Mouse (Mus musculus): ENCODE measurements around the gene Dnase1l1.

The Dnase1l1 gene

GRCm38 (mm10) chrX:74281732-74282394, at the start of gene Dnase1l1, which contains the start of gene Taz:
Gene Dnase1l1, minus strand, starts transcription at chrX:74282337.
Gene Taz, plus strand, starts transcription at chrX:74281912.
- peak; percentile 67 for DNase-seq (ENCODE audit: low read depth)

- DNase-seq (ENCODE audit: low read depth): no peak
Measured at GRCm38 (mm10) chrX:74330166-74330930, 48.2 kb upstream of the Dnase1l1 start.

GRCm38 (mm10) chrX:74329215-74329671, 47.1 kb upstream of the Dnase1l1 start:
- peak; percentile 17 for DNase-seq (ENCODE audit: low read depth)

DNA sequence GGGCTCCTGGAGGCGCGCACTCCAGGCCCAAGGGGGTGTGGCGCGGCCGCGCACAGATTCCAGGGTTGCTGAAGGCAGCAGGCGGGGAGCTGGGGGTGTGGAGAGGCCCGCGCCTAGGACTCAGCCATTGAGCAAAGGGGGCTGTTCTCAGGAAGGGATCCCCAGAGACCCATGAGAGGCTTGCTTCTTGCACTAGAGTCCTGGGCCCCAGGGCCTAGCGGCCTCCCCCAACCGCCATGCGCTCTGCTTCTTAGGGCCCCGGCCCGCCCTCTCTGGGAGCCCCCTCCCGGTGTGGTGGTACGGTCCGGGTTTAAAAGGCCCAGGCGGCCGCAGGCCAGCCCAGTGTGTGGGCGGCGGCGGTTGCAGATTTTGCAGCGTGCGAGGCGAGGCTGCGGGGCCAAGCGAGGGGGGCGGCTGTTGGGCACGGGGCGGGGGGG, 46.6 kb upstream of the Dnase1l1 start, which contains the start of gene Plxna3:
Gene Plxna3 (plus strand): TSS at position 342 of the 437 bp plus-strand sequence.
- peak; percentile 68 for DNase-seq (ENCODE audit: low read depth)

- DNase-seq (ENCODE audit: low read depth): peak; percentile 91
Measured at GRCm38 (mm10) chrX:74312540-74313464, 30.7 kb upstream of the Dnase1l1 start, which contains the start of gene Fam50a. Gene Fam50a, plus strand, starts transcription at chrX:74313033.

DNA sequence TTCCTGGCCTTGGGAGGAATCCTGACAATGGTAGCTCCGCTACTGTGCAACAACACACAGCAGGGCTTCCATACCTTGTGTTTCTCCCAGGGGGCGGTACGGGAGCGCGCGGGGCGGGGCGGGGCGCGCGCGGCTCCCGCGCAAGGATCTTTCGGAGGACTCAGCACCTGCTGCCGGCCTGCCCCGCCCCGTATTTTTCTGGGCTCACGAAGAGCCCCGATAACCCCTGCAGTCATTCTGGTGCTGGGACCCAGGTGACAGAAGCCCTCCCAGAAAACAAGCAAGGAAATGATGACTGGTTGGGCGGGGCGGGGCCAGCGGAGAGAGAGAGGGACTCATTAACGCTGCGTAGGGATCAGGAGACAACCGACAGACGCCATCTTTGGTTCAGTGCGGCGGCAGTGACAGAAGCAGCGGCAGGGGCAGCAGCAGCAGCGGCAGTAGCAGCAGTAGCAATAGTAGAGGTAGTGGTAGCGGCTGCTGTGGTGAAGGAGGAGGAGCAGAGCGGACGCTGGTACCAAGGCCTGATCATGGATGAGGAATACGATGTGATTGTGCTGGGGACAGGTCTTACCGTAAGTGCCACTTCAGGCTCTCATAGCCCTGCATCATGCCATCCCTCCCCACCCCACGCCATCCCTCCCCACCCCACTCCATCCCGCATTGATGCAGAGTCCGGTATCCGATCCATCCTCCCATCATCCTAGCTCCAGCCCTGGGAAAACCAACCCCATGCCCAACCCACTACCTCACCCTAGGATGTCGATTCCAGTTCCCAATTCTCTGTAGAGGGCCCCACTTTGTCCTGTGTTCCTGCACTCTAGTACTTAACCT, 22.9 kb upstream of the Dnase1l1 start, which contains the start of gene Gdi1:
Gene Gdi1 (plus strand): TSS at position 132 of the 834 bp plus-strand sequence.
- DNase-seq (ENCODE audit: low read depth): peak; percentile 91

DNA sequence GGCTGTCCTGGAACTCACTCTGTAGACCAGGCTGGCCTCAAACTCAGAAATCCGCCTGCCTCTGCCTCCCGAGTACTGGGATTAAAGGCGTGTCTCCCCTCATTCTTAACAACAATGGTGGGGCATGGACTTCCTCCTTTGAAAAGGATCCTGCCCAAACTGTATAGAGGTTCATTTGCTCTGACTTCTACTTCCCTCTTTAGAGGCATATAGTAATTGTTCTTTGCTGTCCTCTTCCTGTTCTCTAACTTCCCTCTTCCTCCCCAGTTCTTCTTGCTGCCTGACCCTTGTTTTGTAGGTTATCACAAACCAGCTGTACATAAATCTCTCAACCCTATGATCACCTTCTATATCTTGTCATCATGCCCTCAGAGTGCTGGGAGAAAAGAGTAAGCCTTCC, 17.6 kb upstream of the Dnase1l1 start:
- DNase-seq (ENCODE audit: low read depth): no peak

- no peak for DNase-seq (ENCODE audit: low read depth)
Measured at GRCm38 (mm10) chrX:74298348-74298747, 16.2 kb upstream of the Dnase1l1 start.

DNA sequence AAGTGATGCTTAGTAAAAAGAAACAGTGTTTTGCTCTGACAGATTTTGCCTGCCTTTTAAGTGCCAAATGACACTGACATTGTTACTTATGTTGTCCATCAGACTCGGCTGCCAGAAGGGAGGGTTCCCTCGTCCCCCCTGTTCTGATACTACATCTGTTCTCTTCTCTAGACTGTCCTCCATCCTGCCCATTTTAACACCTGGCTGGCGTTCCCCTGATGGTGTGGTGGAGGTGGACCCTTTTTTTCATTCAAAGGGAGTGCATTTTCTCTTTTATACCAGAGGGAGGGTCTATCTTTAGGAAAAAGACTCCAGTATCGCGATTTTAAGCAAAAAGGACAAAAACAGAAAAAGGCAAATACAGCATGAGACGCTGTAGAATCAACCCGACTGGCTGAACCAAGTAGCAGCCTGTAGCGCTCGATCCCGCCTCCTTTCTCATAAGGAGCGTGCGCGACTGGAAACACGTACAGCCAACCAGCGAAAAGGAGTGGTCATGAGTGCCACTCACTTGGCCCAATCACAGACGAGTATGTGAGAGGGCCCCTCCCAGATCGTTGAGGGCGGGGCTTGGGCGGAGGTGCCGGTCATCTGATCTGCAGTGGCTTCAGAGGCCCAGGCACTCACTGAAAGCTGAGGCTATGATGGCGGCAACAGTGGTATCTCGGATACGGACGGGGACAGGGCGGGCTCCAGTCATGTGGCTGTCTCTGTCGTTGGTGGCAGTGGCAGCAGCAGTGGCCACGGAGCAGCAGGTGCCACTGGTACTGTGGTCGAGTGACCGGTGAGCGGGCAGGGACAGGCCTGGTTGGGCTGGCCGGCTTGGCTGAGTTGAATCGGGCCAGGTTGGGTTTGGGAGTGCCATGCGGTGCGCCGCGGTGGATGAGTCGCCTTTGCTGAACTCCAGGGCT, 14.7 kb upstream of the Dnase1l1 start, which contains the start of gene Atp6ap1:
Gene Atp6ap1 (plus strand): TSS at position 560 of the 911 bp plus-strand sequence.
- DNase-seq (ENCODE audit: low read depth): peak; percentile 94

- DNase-seq (ENCODE audit: low read depth): no peak
Measured at GRCm38 (mm10) chrX:74293431-74293830, 11.3 kb upstream of the Dnase1l1 start.

GRCm38 (mm10) chrX:74283092-74283437, 928 bp upstream of the Dnase1l1 start:
- no peak for DNase-seq (ENCODE audit: low read depth)

DNA sequence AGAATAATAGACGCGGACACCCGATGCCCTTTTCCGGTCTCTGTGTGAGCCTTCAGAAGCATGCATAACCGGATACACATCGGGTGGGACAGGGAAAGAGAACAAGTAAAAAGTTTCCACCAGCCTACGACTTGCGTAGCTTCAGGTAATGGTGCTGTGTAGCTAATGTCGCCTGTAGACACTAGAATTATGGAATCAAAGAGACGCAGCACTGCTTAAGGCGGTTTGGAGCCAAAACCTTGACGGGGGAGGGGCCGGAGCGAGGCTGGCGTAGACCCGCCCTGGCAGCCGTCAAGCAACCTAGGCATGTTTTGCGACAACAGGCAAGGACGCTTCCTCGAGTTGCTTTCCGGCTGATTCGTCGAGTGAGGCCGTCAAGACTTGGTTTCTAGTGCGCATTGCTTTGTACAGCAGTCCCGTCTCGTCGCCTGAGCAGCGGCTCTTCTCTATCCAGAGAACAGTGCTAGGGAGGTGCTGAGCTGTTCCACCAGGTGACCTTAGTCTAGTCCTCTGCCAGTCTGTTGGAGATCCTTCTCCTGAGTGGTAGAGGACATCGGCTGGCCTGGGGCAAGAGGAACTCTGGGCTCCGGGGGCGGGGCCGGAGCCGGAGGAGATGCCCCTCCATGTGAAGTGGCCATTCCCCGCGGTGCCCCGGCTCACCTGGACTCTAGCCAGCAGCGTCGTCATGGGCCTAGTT, 406 bp upstream of the Dnase1l1 start:
- DNase-seq (ENCODE audit: low read depth): peak; percentile 90

GRCm38 (mm10) chrX:74281041-74281731, 951 bp downstream of the Dnase1l1 start:
- DNase-seq (ENCODE audit: low read depth): no peak

DNA sequence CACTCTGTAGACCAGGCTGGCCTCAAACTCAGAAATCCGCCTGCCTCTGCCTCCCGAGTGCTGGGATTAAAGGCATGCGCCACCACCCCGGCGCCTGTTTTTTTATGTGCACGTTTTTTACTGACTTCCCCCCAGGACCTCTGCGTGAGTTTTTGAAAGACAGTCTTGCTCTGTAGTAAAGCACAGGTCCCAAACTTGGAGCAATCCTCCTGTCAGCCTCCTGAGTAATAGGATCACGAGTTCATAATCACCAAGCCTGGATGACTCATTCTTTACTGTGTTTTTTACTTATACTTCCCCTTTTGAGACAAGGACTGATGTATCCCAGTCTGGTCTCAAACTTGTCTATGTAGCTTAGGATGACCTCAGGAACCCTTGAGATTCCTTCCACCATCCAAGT, 4.2 kb downstream of the Dnase1l1 start:
- DNase-seq (ENCODE audit: low read depth): no peak

DNA sequence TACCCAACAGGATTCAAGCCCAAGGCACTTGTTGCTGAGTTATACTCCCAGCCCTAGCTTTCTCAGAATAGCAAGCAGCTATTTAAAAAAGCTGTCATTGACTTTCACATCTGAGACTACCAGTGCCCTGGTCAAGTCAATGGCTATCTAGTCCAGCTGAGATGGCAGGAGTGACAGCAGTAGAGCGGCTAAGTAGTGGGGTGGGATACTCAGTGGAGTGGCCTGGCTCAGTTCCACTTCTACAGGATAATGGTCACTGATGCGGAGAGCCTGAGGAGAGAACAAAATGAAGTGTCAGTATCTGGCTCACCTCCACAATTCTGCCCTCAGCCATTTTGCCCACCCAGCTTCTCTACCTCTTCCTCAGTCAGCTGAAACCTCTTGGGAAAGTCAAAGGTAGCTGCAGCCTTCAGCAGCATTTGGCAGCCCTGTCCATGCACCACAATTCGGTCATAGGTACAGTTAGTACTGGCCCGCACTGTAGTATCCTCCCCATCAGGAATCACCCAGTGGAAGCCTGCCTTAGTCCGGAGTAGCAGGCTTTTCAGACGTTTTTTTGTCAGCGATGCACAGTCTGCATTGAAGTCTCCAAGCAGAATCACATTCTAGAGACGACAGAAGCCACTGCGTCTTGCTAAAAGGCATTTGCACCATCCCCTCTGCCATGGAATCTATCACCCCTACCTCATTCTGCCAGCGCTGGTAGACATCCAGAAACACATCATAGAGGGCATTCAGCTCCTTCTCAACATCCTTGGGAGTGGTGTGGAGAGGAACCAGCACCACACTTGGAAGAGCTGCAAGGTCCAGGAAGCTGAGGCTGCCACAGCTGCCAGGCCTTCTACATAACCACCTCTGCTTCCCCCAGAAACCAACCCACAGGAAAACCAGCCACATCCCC, 8.5 kb downstream of the Dnase1l1 start:
- DNase-seq (ENCODE audit: low read depth): no peak

DNA sequence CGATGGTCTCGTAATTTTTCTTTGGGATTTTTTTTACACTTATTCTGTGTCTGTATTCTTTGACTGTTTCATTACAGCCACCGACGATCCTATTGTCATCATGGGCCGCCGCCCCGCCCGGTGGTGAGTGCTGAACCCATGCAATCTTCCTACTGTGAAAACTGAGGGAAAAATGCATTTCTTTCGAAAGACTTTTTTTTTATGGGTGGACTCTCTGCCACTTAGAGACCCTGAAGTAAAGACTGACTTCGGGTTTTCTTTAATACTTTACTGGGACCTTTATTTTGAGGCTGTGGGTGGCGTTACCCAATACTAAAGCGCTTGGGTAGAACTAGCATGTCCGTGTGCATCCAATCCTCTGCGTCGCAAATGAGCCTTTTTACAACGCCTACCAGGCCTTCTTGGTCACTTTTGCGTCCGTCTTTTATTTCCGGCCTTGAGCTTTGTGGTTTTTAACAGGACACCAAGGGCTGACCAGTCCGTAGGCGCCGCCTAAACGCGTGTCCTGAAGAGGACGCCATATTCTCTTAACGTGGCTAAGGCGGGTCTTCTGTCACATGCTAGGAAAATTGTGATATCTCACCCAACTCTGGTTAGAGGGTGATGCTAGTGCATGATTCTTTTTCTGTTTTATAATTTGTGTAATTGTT, 11.1 kb downstream of the Dnase1l1 start:
- peak; percentile 54 for DNase-seq (ENCODE audit: low read depth)

All from naive thymus-derived CD4-positive, alpha-beta T cell, adult 2 months (primary cell).